Mouse (Mus musculus): ENCODE measurements around the gene Xylt2. TPM values are rescaled to one million over a fixed set of nuclear protein-coding genes. Genes with fewer than 3 reads are reported as not detected.

Xylt2 gene
- not detected for polyA plus RNA-seq (2014; fragmentation: Illumina TruSeq; extraction: RNeasy Lipid Tissue Mini Kit (QIAGEN cat#74804); ENCODE audit: low replicate concordance)

GRCm38 (mm10) chr11:94676754-94677606 lies at the start of gene Xylt2:
Gene Xylt2, minus strand, starts transcription at chr11:94677515.

GRCm38 (mm10) chr11:94704472-94704871 lies 27.2 kb upstream of the Xylt2 start, which contains the start of gene Gm11541:
Gene Gm11541, minus strand, starts transcription at chr11:94704499.

DNA sequence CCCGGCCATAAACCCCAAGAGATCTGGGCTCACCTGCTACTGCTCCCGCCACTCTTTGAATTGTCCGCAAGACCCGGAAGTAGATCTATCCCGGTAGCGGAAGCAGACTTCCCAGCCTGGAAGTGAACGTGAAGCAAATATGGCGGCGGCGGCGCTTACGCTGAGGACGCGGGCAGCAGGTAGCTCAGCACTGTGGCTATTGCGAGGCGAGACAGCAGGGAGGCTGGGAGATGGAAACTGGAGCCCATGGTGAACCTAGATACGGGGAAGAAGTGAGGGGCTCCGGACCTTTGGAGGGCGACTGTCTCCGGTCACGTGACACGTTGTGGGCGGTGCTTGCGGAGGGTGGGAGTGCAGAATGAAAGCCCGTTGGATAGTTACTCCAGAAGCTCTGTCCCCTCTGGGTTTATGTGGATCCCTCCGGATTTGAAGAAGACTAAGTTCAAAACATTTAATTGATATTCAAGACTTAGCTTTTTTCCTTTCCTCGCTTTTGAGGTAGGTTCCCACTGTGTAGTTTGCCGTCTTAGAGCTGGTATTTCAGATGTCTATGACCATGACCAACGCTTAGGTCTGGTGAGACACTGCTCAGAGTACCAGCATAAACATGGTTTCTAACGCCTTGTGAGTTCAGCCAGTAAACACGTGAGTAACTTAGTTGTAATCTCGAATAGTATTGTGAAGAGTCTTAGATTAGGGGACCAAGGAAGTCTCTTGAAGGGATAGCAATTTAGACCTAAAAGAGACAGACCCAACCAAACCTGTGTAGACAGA lies 23.5 kb downstream of the Xylt2 start, which contains the start of the genes Mrpl27 and Eme1:
TSS of gene Mrpl27 (plus strand) at position 105 of the 774 bp plus-strand sequence.
TSS of gene Eme1 (minus strand) at position 302 of the 774 bp plus-strand sequence.

GRCm38 (mm10) chr11:94629199-94629883 lies 48.0 kb downstream of the Xylt2 start, which contains the start of gene Lrrc59:
Gene Lrrc59, plus strand, starts transcription at chr11:94629767.

Other genes with a start within 250 kb of the Xylt2 start
- not detected for gene Cacna1g, start 203.3 kb downstream of the Xylt2 start, polyA plus RNA-seq (2014; fragmentation: Illumina TruSeq; extraction: RNeasy Lipid Tissue Mini Kit (QIAGEN cat#74804); ENCODE audit: low replicate concordance)
- gene Spata20, start 191.3 kb downstream of the Xylt2 start, polyA plus RNA-seq (2014; fragmentation: Illumina TruSeq; extraction: RNeasy Lipid Tissue Mini Kit (QIAGEN cat#74804); ENCODE audit: low replicate concordance) = not detected
- gene Epn3, start 177.5 kb downstream of the Xylt2 start, polyA plus RNA-seq (2014; fragmentation: Illumina TruSeq; extraction: RNeasy Lipid Tissue Mini Kit (QIAGEN cat#74804); ENCODE audit: low replicate concordance) = 0.22 TPM
- 1.2 TPM for gene Mycbpap, start 155.8 kb downstream of the Xylt2 start, polyA plus RNA-seq (2014; fragmentation: Illumina TruSeq; extraction: RNeasy Lipid Tissue Mini Kit (QIAGEN cat#74804); ENCODE audit: low replicate concordance)
- gene Rsad1, start 128.3 kb downstream of the Xylt2 start, polyA plus RNA-seq (2014; fragmentation: Illumina TruSeq; extraction: RNeasy Lipid Tissue Mini Kit (QIAGEN cat#74804); ENCODE audit: low replicate concordance) = 7.1 TPM
- gene Chad, start 112.5 kb downstream of the Xylt2 start, polyA plus RNA-seq (2014; fragmentation: Illumina TruSeq; extraction: RNeasy Lipid Tissue Mini Kit (QIAGEN cat#74804); ENCODE audit: low replicate concordance) = not detected
- 34.1 TPM for gene Acsf2, start 75.6 kb downstream of the Xylt2 start, polyA plus RNA-seq (2014; fragmentation: Illumina TruSeq; extraction: RNeasy Lipid Tissue Mini Kit (QIAGEN cat#74804); ENCODE audit: low replicate concordance)
- 150 TPM for gene Lrrc59, start 47.7 kb downstream of the Xylt2 start, polyA plus RNA-seq (2014; fragmentation: Illumina TruSeq; extraction: RNeasy Lipid Tissue Mini Kit (QIAGEN cat#74804); ENCODE audit: low replicate concordance)
- 17.1 TPM for gene Mrpl27, start 23.7 kb downstream of the Xylt2 start, polyA plus RNA-seq (2014; fragmentation: Illumina TruSeq; extraction: RNeasy Lipid Tissue Mini Kit (QIAGEN cat#74804); ENCODE audit: low replicate concordance)
- not detected for gene Eme1, start 23.6 kb downstream of the Xylt2 start, polyA plus RNA-seq (2014; fragmentation: Illumina TruSeq; extraction: RNeasy Lipid Tissue Mini Kit (QIAGEN cat#74804); ENCODE audit: low replicate concordance)
- gene Gm11541, start 27.0 kb upstream of the Xylt2 start, polyA plus RNA-seq (2014; fragmentation: Illumina TruSeq; extraction: RNeasy Lipid Tissue Mini Kit (QIAGEN cat#74804); ENCODE audit: low replicate concordance) = not detected
- gene Cdc34b, start 64.3 kb upstream of the Xylt2 start, polyA plus RNA-seq (2014; fragmentation: Illumina TruSeq; extraction: RNeasy Lipid Tissue Mini Kit (QIAGEN cat#74804); ENCODE audit: low replicate concordance) = not detected
- not detected for gene Tmem92, start 105.2 kb upstream of the Xylt2 start, polyA plus RNA-seq (2014; fragmentation: Illumina TruSeq; extraction: RNeasy Lipid Tissue Mini Kit (QIAGEN cat#74804); ENCODE audit: low replicate concordance)